In the genomic region with DNA sequence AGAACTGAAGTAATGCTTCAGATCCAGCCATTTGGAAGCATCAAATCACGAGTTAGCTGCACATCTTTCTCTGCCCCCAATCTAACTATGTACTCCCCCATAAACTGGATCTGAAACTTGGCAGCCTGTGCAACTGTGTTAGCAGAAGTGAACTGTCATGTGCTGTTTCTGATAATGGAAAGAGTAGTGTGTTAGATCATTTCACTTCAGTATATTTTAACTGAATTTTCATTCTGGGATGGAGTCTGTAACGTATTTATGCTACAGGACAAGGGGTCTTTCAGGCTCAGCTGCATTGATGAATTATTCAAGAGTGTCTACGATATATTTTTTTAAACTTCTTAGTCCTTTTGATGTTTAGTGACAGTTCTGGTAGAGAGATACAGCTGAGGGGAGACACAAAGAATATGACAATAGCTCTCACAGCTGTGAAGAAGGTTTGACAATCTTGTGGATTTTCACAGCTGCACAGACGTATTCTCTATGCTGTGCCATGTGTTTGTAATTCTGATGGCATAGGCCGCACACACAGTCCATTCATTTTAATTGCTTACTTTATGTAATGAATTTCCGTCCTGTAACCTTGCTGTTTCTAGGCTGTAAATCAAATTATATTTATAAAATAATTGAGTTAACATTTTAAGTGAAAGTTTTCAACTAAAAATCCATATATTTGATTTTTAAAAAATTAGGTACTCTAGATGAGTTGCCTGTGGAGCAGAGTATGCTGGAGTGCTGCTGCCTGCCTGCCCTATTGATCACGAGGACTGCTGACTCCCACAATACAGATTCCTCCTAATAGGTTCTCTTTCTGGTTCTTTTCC, we compare ENCODE assay signal across 11 mouse cellular contexts. TPM values are rescaled to one million over a fixed set of nuclear protein-coding genes. Genes with fewer than 3 reads are reported as not detected.
DNase-seq lines count a peak whose midpoint lies in the region; TF ChIP-seq lines count a peak whose summit lies in the region.
"Had no signal": no experiment of that assay in that cellular context is flagged by ENCODE, and none has a peak within 500 bp of the region (broad histone marks: within the 10 kb centered on the region; RNA-seq: fewer than 3 reads in every experiment).

No protein-coding gene starts in this region.

- no peak for TF ChIP-seq RAD21 in MEL (IDR thresholded peaks at IDR 0.05; ENCODE audit: low read depth, low read length)

- H3K27me3 ChIP-seq in MEL (ENCODE audit: control insufficient read depth in 1 of 2, insufficient read depth in 2 of 2, low read length in 2 of 2): no peaks in the 10 kb centered on the region

- no peak overlapping the region for H3K9ac ChIP-seq in MEL (ENCODE audit: control insufficient read depth, low read depth, low read length, poor library complexity, severe bottlenecking)

- H3K79me2 ChIP-seq in MEL (ENCODE audit: control insufficient read depth, insufficient read depth, low read length, poor library complexity): no peaks in the 10 kb centered on the region

- H3K36me3 ChIP-seq in MEL (ENCODE audit: control insufficient read depth in 1 of 2, insufficient read depth in 2 of 2, low read length in 2 of 2): no peaks in the 10 kb centered on the region

- DNase-seq in frontal cortex, adult 2 months (ENCODE audit: extremely low spot score in 1 of 2, low spot score in 1 of 2): peak; percentile 20 to 54
- no peak for DNase-seq in frontal cortex, postnatal 14 days (ENCODE audit: low spot score in 2 of 2)
- DNase-seq in MEL (ENCODE audit: low read depth, low spot score): peak; percentile 6
- DNase-seq in forelimb bud, embryonic 11.5 days (ENCODE audit: low read depth, low spot score): peak; percentile 30
- peak; percentile 10 to 19 for DNase-seq in left cerebral cortex, adult 18-20 months (ENCODE audit: low spot score in 2 of 2)
- no peak for DNase-seq in testis, postnatal 14 days (ENCODE audit: low spot score)
- no peak for DNase-seq in kidney, adult 18-20 months
- DNase-seq in adipocyte (ENCODE audit: low spot score): no peak
- DNase-seq: heart, postnatal 10 days; lung, postnatal 10 days had no signal

- H3K4me3 ChIP-seq in MEL (ENCODE audit: control insufficient read depth in 1 of 2, insufficient read depth in 1 of 2, low read depth in 2 of 2, low read length in 2 of 2): no peak overlapping the region
- H3K4me3 ChIP-seq: left cerebral cortex, adult 2 months had no signal

- peak in 1 of 2 experiments; percentile 17; a peak in 1 of 4 replicates for TF ChIP-seq EP300 in MEL (IDR thresholded peaks at IDR 0.05; ENCODE audit: low read depth in 1 of 2, low read length in 2 of 2)

- no peaks in the 10 kb centered on the region for H3K4me1 ChIP-seq in MEL (ENCODE audit: control insufficient read depth in 1 of 2, insufficient read depth in 2 of 2, low read length in 2 of 2)

- no peak overlapping the region for H3K27ac ChIP-seq in MEL (ENCODE audit: control insufficient read depth, low read depth, low read length)
- H3K27ac ChIP-seq: left cerebral cortex, adult 2 months had no signal

- H3K9me3 ChIP-seq in MEL (replicated peaks; ENCODE audit: insufficient read depth, low read length): no peaks in the 10 kb centered on the region

- no peak for TF ChIP-seq POLR2A in MEL (IDR thresholded peaks at IDR 0.05; ENCODE audit: control insufficient read depth in 1 of 2, insufficient read depth in 1 of 2, low read depth in 1 of 2, low read length in 2 of 2, poor library complexity in 1 of 2)

- TF ChIP-seq CTCF in MEL (IDR thresholded peaks at IDR 0.05 in 2 of 3, conservative IDR thresholded peaks at IDR 0.05 in 1 of 3; ENCODE audit: control insufficient read depth in 1 of 3, insufficient read depth in 1 of 3, low read depth in 2 of 3, low read length in 3 of 3, poor library complexity in 1 of 3, severe bottlenecking in 1 of 3): no peak

TF ChIP-seq in MEL, 35 proteins besides CTCF, POLR2A, EP300 and RAD21:
- no peak for TF ChIP-seq MAX (IDR thresholded peaks at IDR 0.05; ENCODE audit: low read length)
- TF ChIP-seq MYB (IDR thresholded peaks at IDR 0.05; ENCODE audit: low read depth, low read length): no peak
- TF ChIP-seq POLR2AphosphoS2 (IDR thresholded peaks at IDR 0.05; ENCODE audit: low read length): no peak
- TF ChIP-seq MYC (IDR thresholded peaks at IDR 0.05; ENCODE audit: low read depth, low read length): no peak
- no peak for TF ChIP-seq BHLHE40 (IDR thresholded peaks at IDR 0.05; ENCODE audit: borderline replicate concordance, low read depth, low read length)
- TF ChIP-seq TBP (IDR thresholded peaks at IDR 0.05; ENCODE audit: low read depth, low read length): no peak
- TF ChIP-seq HCFC1 (IDR thresholded peaks at IDR 0.05; ENCODE audit: low read depth, low read length): no peak
- no peak for TF ChIP-seq CHD1 (IDR thresholded peaks at IDR 0.05; ENCODE audit: low read depth, low read length)
- TF ChIP-seq ZC3H11A (IDR thresholded peaks at IDR 0.05; ENCODE audit: low read depth, low read length): no peak
- no peak for TF ChIP-seq MAFK (IDR thresholded peaks at IDR 0.05; ENCODE audit: borderline replicate concordance, low read depth, low read length)
- no peak for TF ChIP-seq USF2 (IDR thresholded peaks at IDR 0.05; ENCODE audit: borderline replicate concordance in 1 of 2, insufficient read depth in 1 of 2, low read depth in 1 of 2, low read length in 2 of 2)
- TF ChIP-seq TCF12 (IDR thresholded peaks at IDR 0.05; ENCODE audit: low read depth, low read length): no peak
- no peak for TF ChIP-seq KAT2A (conservative IDR thresholded peaks at IDR 0.05; ENCODE audit: low read depth, low read length)
- TF ChIP-seq ETS1 (IDR thresholded peaks at IDR 0.05; ENCODE audit: low read depth, low read length): no peak
- no peak for TF ChIP-seq MXI1 (IDR thresholded peaks at IDR 0.05; ENCODE audit: low read depth, low read length)

RNA-seq across cellular contexts. Expression of a gene that starts 43.6 kb away (rescaled TPM):
- 0.30 and 0.50 TPM in 2 replicates for polyA plus RNA-seq in frontal cortex, adult 2 months (2012; rRNA removed)
- not detected in 2 replicates for total RNA-seq in MEL (2012; rRNA removed)
- not detected for polyA plus RNA-seq in MEL (2012; ENCODE audit: insufficient read depth in 1 of 2, insufficient read length in 2 of 2, low read depth in 1 of 2, low replicate concordance in 2 of 2, missing spikeins in 1 of 2)
- under 1 TPM in 1 of 2 experiments, not detected in 1; 0.09 TPM for total RNA-seq in left cerebral cortex, adult 18-20 months (2021)
- total RNA-seq: heart, postnatal 10 days had no signal

Comparison
In these comparisons a context has a peak if more than half of its experiments do, and no peak if none do; other contexts are left out.
1. DNase-seq: peak in frontal cortex, adult 2 months (2 of 2), MEL (single experiment), forelimb bud, embryonic 11.5 days (single experiment) and left cerebral cortex, adult 18-20 months (2 of 2); none in frontal cortex, postnatal 14 days (0 of 2), testis, postnatal 14 days (single experiment), kidney, adult 18-20 months (single experiment) and adipocyte (single experiment).